Mouse (Mus musculus): ENCODE results near the gene Tril.

Gene Tril

DNA sequence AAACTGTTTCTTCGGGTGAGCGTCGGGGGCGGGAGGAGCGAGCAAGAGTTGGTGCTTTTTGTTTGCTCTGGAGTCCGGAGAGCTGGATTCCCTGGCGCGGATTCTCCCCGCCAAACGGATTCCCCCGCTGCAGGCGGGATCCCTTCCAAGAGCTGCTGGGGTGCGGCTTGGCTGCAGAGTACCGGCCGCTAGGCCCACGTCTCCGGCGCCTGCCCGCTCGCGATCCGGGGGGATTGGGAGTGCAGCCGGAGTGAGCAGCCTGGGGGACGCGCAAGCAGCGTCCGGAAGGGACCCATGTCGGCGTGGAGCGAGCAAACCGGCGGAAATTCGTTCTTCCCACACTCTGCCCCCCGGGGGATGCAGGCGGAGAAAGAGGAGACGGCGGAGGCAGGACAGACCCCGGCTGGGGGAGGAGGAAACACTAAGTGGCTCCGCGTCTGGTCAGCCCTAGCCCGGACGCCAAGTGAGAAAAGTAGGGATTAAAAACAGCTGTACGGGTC is at the start of gene Tril:
Gene Tril, minus strand, starts transcription at position 345 of the 500 bp plus-strand sequence.
- no peak for DNase-seq (ENCODE audit: low read depth)

- DNase-seq (ENCODE audit: low read depth): no peak
These were observed 42.4 kb upstream of the Tril start for GRCm38 (mm10) chr6:53863011-53863410.

DNA sequence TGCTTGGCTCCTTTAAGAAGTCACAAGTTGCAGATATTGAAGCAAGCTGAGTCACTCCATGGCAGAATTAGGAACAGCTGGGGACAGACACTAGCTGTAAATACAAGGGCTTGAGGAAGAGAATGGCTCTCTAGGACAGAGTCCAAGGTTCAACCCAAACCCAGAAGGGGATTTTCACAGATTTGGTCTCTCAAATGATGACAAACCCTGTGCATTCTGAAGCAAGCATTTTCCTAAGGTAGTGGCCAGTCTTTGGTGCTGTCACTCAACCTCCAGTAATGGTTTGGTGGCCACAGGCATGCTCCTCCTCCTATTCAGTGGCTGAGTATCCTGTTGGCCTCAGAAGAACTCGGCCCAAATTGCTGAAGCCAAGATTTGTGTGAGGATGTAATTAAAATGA is 38.5 kb upstream of the Tril start:
- DNase-seq (ENCODE audit: low read depth): no peak

DNA sequence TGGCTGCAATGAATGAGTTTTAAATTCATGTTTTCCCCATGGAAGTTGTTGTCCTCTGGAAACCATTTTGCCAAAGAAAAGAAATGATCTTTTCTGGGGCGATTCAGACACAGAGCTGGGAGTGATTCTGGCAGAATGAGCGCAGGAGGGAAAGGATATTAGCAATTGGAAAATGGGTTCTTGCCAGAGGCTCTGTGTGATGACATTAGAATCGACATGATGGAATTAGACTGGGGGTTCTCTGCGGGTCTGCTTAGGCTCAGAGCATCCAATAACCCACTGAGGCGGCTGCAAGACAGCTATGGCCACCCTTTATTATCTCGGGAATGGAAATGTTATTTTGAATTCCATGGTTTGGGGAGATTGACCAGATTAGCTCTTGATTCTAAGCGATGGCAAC is 37.2 kb upstream of the Tril start:
- no peak for DNase-seq (ENCODE audit: low read depth)

DNA sequence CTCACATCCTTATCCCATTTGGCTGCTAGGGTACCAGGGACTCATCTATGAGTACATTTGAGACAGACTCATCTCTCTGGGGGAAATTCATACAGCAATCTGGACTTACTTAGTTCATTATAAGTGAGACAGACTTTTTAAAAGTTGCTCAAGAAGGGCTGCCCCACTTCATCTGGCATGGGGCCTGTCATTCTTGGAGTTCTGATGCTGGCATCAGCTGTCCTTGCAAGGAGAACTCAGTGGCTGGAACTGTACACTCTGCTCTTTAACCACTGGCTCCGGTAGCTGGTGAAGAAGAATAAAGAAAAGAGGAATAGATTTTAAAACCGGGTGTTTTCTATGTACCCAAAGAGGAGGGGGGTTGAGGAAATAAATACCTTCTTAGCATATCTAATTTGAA is 36.1 kb upstream of the Tril start:
- DNase-seq (ENCODE audit: low read depth): no peak

DNA sequence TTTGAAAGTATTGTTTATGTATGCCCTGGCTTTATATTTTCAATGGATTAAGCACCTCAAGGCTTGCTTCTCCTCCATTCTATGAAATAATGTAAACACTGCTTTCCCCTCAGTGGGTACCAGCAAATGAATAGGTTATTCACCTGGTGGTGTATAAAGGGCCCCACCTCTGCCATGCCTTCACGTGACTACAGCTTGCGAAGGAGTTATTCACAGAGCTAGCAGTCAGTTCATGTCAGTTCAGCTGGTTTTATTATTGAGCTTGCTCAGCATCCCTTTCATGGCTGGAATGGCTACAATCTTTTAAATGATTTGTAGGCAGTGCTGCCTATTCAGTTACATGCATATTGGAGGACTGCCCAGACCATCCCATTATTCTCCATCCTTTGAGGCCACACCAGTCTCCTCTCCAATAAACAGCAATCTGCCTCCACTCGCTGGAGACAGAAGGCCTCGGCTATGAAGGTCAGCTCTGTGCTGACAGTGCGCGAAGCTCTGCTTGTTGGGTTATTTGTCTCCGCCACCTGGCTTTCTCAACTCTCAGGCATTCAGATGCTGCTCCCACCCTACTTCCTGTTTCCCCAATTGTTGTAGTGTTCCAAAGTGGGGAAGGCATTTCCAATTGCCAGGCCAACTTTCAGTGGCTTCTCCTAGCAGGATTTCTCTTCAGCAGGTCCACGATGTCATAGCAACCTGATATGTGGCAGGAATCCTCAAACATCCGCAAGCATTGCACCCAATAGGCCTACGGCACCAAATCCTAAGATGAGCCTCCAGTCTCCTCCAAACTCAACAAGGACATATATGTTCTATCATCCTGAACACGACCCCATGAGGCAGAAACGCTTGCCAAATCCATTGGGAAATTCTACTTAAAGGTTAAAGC is 34.6 kb upstream of the Tril start:
- no peak for DNase-seq (ENCODE audit: low read depth)

DNA sequence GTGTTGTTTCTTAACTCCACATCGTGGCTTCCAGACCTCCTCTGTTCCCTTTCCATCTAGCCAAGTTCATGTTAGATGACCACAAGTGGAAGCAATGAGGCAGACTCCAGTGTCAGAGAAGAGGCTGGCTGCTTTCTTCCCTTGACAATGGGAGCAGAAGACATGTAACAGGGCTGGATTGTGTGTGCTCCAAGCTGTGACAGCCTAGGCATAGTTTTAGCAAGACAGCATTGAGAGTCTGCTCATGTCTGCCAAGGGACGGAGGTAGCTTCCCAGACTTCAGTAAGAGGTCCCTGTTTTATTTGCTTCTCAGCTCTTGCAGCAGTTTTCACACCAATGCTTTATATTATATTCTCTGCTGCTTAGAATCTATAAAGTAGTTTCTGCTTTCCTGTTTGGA is 33.6 kb upstream of the Tril start:
- DNase-seq (ENCODE audit: low read depth): no peak

DNA sequence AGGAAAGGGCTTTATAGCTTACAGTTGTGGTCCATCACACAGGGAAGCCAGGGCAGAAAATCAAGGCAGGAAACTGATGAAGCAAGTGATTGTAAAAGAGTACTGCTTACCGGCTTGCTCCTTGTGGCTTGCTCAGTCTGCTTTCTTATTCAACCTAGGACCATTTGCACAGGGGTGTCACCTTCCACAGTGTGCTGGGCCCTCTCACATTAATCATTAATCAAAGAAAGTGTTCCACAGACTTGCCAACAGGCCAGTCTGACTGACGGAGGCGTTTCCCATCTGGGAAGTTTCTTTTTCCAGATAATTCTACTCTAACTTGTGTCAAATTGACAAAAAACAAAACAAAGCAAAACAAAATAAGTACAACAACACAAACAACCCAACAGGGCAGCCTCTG is 32.9 kb upstream of the Tril start:
- no peak for DNase-seq (ENCODE audit: low read depth)

GRCm38 (mm10) chr6:53844626-53845025 is 24.0 kb upstream of the Tril start:
- DNase-seq (ENCODE audit: low read depth): no peak

- DNase-seq (ENCODE audit: low read depth): no peak
These were observed 4.6 kb upstream of the Tril start for GRCm38 (mm10) chr6:53825213-53825612.

DNA sequence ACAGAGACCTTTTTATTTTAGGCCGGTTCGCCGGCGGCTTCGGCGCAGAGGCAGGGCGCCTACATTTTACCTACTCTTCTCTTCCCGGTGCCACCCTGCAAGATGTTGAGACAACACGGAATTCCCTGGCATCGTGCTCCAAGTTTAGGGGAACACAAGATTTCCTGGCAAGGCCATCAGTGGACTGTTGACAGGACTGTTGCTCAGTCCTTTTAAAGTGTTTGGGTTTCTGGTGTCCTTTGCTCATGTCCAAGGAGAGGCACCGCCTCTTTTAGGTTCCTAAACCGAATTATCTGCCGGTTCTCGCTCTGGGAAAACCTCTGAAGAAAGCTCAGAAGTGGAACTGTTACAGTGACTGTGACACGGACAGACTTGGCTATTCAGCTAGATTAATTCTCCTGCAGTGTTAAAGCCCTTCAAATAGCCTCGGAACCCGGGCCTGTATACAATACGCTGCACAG is 441 bp upstream of the Tril start:
- no peak for DNase-seq (ENCODE audit: low read depth)

DNA sequence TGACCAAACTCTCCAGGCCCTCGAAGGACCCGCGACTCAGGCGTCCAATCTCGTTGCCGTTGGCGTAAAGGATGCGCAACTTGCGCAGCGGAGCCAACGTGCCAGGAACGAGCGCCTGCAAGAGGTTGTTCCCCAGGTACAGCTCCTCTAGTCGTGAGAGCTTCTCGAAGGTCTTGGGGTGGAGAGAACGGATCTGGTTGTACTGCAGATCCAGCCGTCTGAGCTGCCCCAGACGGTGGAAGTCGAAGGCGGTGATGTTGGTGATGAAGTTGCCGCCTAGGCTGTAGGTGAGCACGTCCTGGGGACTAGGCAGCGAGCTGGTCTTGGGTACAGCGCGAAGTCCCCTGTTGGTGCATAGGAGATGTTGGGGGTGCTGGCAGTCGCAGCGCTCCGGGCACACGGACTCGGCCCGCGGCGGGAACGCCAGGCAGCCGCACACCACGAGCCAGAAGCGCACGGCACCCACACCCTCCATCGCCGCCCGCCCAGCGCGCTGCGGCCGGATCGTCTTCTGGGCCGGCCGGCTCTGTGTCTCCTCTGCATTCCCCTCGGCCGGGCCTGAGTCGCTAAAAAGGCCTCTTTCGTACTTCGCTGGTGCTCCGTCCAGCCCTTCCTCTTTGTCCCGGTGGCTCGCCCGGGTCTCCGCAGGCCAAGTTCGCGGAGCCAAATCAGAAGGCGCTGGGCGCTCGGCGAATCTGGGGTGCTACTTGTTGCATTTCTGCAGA is 707 bp downstream of the Tril start:
- DNase-seq (ENCODE audit: low read depth): no peak

GRCm38 (mm10) chr6:53818732-53819661 is 1.6 kb downstream of the Tril start:
- DNase-seq (ENCODE audit: low read depth): no peak

DNA sequence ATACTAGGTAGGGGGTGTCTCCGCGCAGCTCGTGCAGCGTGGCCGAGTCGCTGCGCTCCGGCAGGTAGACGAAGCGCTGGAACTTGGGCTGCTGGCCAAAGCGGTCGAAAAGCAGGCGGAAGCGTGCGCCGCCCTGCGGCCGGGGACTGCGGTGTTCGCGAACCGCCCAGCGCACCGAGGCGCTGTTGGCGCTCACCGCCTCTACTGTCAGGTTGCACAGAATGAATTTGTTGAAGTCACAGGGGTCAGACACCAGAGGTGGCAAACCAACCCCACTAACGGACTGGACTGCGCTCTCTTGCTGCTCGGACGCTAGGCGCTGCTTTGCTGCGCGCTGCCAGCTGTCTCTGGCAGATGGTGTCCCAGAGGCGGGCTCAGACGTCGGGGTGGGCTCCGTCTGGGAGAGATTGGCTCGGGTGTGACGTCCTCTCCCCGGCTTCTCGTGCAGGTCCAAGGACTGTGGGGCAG is 2.3 kb downstream of the Tril start:
- no peak for DNase-seq (ENCODE audit: low read depth)

GRCm38 (mm10) chr6:53817763-53818174 is 2.9 kb downstream of the Tril start:
- no peak for DNase-seq (ENCODE audit: low read depth)

DNA sequence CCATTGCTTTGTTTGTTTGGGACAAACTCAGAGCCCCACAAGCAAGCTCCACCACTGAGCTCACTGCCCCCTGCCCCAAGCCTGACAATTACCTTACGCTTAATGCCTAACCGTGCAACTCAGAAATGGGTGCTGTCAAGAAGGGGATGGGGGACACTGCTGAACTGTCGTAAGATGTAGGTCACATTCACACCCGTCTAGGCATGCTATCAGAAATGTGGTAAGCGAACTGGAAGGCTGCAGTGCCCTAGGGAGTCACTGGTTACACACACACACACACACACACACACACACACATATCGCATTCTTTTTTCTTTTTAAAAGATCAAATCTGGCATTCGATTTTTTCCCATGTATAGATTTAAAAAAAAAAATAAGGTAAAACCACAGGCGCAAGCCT is 4.0 kb downstream of the Tril start:
- DNase-seq (ENCODE audit: low read depth): no peak

DNA sequence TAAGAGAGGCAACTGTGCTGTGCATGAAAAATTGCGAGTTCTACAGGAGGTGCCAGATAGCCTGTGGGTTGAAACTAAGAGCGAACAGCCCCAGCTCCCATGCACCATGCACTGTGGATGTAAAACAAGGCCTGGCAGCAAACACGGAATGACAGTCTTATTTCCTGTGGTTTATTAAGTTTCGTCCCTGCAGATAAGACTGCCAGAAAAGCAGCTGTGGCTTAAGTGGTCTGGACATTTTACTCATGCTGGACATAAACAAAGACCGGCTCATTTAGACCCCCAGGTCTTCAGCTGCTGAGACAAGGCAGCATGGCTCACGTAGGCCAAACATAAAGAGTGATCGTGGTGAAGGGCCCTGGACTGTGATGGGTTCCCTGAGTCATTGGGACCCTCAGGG is 4.9 kb downstream of the Tril start:
- DNase-seq (ENCODE audit: low read depth): no peak

- DNase-seq (ENCODE audit: low read depth): no peak
These were observed 6.4 kb downstream of the Tril start for GRCm38 (mm10) chr6:53814214-53814613.

- no peak for DNase-seq (ENCODE audit: low read depth)
These were observed 8.4 kb downstream of the Tril start for GRCm38 (mm10) chr6:53812242-53812641.

- DNase-seq (ENCODE audit: low read depth): no peak
These were observed 11.8 kb downstream of the Tril start for GRCm38 (mm10) chr6:53808801-53809200.

- DNase-seq (ENCODE audit: low read depth): no peak
These were observed 13.4 kb downstream of the Tril start for GRCm38 (mm10) chr6:53807185-53807584.

- DNase-seq (ENCODE audit: low read depth): no peak
These were observed 14.0 kb downstream of the Tril start for GRCm38 (mm10) chr6:53806591-53807023.

Measured in naive thymus-derived CD4-positive, alpha-beta T cell, adult 2 months (primary cell).